Mouse (Mus musculus): ENCODE results near the gene Pdlim7. TPM values are rescaled to one million over a fixed set of nuclear protein-coding genes. Genes with fewer than 3 reads are reported as not detected.
A peak's percentile ranks its signal among the peaks of the same experiment; 100 is the strongest.

Pdlim7 gene
- total RNA-seq, 1 experiment from 2014 or later, result 12.2 TPM

DNA sequence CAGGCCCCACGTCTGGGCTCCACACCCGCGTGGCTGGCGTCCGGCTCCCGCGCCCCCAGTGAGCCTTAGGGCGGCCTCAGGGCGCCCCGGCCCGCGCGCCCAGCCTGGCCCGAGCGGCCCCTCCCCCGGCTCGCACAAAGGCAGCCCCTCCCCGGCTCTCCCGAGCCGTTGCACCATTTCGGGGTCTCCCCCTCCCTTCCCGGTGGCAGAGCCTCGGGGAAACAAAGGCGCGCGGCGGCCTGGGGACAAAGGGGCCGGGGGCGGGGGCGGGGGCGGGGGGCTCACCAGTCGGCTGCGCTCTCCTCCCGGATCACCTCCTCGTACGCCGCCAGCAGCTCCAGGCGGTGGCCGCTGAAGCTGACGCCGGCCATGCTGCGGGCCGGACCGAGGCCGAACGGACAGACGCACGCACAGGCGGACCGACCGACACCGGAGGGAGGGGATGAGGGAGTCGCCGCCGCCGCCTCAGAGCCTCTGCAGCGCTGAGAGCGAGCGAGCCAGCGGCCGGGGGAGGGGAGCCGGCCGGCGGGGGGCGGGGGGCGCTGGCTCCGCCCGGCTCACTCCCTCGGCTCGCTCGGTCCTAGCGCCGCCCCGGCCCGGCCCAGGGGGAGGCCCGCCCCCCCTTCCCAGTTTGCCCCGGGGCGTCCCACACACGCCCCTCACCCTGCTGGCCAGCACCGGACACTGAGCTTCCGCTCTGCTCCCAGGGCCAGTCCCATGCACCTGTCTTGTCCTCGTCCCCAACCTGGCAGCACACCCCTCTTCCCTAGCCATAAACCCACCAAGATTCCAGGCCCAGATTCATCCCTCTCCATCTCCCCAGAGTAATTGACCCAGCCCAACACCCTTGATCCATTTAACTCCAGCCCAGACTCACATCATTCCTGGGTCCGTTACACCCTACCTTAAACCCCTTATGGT is 25.6 kb downstream of the Pdlim7 start, which contains the start of gene Dbn1:
TSS of gene Dbn1 (minus strand) at position 534 of the 921 bp plus-strand sequence.
- ATAC-seq (replicated peaks; ENCODE audit: low read depth, poor library complexity, severe bottlenecking), result no peak

DNA sequence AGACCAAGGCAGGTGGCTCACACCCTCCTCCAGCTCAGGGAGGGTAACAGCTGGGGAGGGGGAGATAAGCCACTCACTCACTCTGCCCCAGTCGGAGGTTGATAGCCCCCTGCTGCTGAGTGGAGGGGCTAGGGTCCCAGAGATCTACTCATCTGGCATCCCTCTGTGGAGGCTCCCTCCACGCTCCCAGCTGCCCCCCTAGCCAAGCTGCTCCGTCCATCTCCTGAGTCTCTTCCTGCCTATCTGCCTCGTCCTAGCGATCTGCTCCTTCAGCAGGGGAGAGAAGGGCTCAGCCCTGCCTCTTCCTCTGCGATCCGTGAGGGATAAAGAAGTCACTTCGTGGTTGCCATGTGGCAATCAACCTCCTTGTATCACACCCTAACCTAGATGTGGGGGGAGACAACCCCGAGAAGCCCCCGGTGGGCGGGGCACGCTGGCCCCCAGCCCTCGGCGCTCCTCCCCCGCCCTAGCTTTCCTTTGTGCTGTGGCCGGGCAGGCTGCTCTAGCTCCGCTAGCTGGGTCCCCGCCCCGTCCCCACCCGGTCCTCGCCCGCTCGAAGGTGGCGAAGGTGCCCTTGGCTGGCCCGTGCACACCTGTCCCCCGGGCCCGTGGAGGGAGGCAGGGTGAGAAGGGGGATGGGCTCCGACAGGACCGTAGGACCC is 26.4 kb downstream of the Pdlim7 start:
- peak; percentile 48 for ATAC-seq (replicated peaks; ENCODE audit: low read depth, poor library complexity, severe bottlenecking)

DNA sequence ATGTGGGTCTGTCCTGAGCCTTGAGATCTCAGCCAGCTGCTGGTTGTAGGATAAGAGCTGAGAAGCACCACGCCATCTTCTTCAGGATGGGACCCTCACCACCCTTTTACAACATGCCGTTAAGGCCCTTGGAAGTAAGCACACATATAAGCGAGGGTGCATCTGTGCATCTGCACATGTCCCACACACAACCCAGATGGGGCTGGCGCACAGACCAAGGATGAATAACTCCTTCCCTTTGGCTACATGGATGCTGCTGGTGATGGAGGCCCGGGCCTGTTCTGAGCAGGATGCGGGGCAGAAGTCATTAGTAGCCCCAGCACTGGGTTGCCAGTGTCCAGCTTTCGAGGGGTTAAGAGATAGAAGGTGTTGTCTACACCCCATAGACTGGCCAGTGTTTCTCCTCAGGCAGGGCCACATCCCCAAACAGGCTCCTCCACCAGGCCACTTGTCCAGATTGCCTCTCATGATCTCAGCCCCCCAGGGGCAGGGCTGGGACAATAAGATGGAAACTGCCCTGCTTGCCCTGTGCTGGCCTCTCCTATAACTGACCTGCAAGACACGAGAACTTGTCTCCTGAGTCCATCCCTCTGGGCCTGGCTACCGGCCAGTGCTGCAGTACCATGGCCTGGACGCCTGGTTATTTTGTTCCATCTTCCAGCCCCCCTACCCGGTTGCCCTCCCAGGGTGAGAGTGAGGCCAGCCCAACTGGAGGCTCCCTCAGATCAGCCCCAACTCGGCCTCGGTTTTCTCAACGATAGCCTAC is 27.3 kb downstream of the Pdlim7 start:
- ATAC-seq (replicated peaks; ENCODE audit: low read depth, poor library complexity, severe bottlenecking), result no peak

DNA sequence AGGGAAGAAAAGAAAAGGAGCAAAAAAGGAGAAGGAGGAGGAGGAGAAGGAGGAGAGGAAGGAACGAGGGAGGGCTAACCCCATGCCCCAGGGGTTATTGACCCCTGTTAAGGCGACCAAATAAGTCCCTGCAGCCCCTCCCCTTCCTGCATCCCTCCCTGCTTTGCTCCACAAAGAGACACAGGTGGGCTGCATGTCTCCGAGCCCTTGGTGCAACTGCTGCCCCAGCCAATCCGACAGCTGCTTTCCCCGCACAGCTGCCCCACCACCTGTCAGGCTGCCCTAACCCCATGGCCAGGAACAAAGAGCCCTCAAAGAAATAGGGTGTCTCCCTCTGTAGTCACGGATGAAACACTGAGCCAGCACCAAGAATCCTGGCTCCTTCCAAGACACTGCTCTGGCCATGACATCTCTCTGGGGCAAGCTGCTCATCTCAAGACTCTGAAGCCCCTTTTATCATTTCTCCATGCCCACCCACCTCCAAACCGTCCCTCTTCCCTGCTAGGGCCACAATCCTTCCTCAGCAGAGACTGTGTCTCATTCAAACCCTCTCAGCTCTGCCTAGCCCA is 28.9 kb downstream of the Pdlim7 start:
- ATAC-seq (replicated peaks; ENCODE audit: low read depth, poor library complexity, severe bottlenecking), result no peak

DNA sequence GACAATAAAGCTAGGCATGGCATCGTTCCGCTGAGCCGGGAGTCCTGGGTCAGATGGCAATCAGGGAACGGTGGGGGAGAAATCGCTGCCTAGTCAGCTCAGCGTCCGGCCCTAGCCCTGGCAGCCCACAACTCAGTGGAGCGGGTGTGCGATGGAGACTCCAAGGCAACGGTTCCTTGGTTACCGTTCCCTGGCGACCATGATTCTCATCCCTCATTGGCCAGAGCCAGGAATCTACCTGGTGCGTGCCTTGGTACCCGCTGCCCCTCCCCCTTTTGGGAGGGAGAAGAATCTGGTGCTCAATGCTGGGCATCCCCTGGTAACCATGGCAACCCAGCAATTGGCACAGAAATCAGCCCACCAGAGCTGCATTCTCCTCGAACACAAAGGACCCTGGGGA is 29.9 kb downstream of the Pdlim7 start:
- no peak for ATAC-seq (replicated peaks; ENCODE audit: low read depth, poor library complexity, severe bottlenecking)

- ATAC-seq (replicated peaks; ENCODE audit: low read depth, poor library complexity, severe bottlenecking), result no peak
Observed at GRCm38 (mm10) chr13:55483071-55483470, 30.4 kb downstream of the Pdlim7 start.

DNA sequence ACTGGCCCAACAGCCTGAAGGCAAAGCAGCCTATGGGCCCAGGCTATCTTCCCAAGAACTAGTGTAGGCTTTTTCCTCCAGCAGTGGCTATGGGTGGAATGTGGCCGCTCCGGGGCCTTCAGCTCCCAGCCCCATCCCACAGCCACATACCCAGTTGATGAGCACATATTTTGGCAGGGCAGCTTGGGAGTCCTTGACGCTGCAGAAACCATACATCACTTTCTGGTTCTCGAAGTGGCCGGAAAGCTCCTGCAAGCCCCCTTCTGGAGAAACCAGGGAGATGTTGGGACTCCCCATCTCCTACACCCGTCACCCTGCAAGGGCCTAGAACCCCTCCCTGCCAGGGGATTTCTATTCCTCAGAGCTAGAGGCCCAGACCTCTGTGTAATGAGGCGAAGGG is 30.9 kb downstream of the Pdlim7 start:
- no peak for ATAC-seq (replicated peaks; ENCODE audit: low read depth, poor library complexity, severe bottlenecking)

- ATAC-seq (replicated peaks; ENCODE audit: low read depth, poor library complexity, severe bottlenecking), result no peak
Observed at GRCm38 (mm10) chr13:55479929-55480328, 33.5 kb downstream of the Pdlim7 start.

DNA sequence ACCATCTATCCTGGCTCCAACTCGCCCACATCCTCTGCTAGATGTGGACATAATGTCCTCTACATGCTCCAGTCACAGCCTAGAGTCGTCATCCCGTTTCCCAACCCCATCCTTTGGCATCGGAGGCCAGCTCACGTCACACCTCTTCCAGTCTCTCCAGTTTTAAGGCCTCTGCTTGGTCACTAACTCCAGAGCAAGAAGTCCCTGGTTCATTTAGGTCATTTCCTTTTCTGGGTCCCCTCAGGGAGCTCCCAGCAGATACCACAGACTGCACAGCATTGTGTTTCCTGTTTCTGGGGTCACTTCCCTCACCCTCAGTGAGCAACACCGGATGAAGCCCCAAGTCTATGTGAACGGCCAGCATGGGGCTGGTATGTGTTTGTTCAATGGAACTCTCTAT is 34.5 kb downstream of the Pdlim7 start:
- ATAC-seq (replicated peaks; ENCODE audit: low read depth, poor library complexity, severe bottlenecking), result peak; percentile 65

- no peak for ATAC-seq (replicated peaks; ENCODE audit: low read depth, poor library complexity, severe bottlenecking)
Observed at GRCm38 (mm10) chr13:55478036-55478435, 35.4 kb downstream of the Pdlim7 start.

- no peak for ATAC-seq (replicated peaks; ENCODE audit: low read depth, poor library complexity, severe bottlenecking)
Observed at GRCm38 (mm10) chr13:55477492-55477891, 36.0 kb downstream of the Pdlim7 start.

DNA sequence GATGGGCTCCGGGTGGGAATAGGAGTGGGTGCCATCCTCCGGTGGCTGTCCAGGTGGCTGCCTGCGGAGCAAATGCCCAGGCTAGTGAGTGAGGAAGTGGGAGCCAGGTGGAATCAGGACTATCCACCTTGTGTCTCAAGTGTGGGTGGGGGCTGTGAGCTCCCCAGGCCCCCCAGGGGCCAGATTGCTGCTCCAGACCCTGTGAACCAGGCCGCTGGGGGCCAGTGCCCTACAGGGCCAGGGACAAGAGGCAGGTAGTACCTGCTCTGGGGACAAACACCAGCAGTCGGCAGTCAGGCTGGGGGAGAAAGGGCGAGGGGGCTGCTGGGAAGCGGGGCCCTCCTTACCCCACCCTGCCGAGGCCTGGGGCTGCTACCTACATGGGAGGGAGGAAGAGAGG is 37.2 kb downstream of the Pdlim7 start:
- ATAC-seq (replicated peaks; ENCODE audit: low read depth, poor library complexity, severe bottlenecking), result no peak

DNA sequence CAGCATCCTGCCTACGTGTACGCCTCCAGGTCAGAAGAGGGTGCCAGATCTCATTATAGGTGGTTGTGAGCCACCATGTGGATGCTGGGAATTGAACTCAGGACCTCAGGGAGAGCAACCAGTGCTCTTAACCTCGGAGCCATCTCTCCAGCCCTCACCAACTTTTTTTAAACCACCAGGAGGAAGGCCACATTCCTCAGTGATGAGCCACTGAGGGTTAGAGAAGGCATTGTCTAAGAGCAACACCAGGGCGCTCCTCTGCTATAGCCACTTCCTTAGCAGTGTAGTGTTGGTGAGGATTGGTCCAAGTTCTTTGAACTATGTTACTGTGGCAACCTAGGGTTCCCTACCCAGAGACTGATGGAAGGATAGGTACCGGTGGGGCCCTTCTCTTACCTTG is 37.7 kb downstream of the Pdlim7 start:
- no peak for ATAC-seq (replicated peaks; ENCODE audit: low read depth, poor library complexity, severe bottlenecking)

GRCm38 (mm10) chr13:55474621-55475069 is 38.8 kb downstream of the Pdlim7 start:
- ATAC-seq (replicated peaks; ENCODE audit: low read depth, poor library complexity, severe bottlenecking), result no peak

GRCm38 (mm10) chr13:55473961-55474360 is 39.5 kb downstream of the Pdlim7 start:
- no peak for ATAC-seq (replicated peaks; ENCODE audit: low read depth, poor library complexity, severe bottlenecking)

- no peak for ATAC-seq (replicated peaks; ENCODE audit: low read depth, poor library complexity, severe bottlenecking)
Observed at GRCm38 (mm10) chr13:55473076-55473831, 40.2 kb downstream of the Pdlim7 start.

DNA sequence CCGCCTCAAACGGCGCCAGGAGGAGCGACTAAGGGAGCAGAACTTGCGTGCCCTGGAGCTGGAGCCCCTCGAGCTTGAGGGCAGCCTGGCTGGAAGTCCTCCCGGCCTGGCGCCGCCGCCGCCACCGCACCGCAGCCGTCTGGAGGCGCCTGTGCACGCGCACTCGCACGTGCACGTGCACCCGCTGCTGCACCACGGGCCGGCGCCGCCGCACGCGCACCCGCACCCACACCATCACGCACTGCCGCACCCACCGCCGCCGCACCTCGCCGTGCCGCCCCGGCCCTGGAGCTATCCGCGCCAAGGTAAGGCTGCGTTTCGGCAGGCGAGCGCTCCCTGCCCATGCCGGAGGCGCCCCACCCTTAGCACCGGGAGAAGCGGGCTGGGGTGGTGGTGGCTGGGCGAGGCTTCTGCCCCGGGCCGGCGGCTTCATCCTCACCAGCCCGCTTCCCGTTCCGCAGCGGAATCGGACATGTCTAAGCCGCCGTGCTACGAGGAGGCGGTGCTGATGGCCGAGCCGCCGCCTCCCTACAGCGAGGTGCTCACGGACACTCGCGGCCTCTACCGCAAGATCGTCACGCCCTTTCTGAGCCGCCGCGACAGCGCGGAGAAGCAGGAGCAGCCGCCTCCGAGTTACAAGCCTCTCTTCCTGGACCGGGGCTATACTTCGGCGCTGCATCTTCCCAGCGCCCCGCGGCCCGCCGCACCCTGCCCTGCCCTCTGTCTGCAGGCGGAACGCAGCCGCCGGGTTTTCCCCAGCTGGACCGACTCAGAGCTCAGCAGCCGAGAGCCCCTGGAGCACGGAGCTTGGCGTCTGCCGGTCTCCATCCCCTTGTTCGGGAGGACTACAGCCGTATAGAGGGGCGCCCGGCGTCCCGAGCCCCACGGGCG is 41.1 kb downstream of the Pdlim7 start:
- peak; percentile 13 for ATAC-seq (replicated peaks; ENCODE audit: low read depth, poor library complexity, severe bottlenecking)

- ATAC-seq (replicated peaks; ENCODE audit: low read depth, poor library complexity, severe bottlenecking), result no peak
Observed at GRCm38 (mm10) chr13:55471819-55472131, 41.7 kb downstream of the Pdlim7 start.
